Mouse (Mus musculus) limb, embryonic 12.5 days (tissue): ENCODE measurements around the gene Foxa1. TPM values are rescaled to one million over a fixed set of nuclear protein-coding genes. Genes with fewer than 3 reads are reported as not detected.
A peak's percentile ranks its signal among the peaks of the same experiment; 100 is the strongest.

Experiments
- ATAC-seq: fragments of 200-750 bp; cut with Nextera tagmentation; 2 replicates; pipeline ENCODE4 v1.8.0; 2017; ENCODE audit warnings: low read depth, moderate TSS enrichment; ENCODE audit not compliant: insufficient number of reproducible peaks, insufficient read depth, low FRiP score, low TSS enrichment
- H3K27ac ChIP-seq: fragments of 300-500 bp; sonication (generic); 2 replicates; pipeline ENCODE4 v1.5.1; 2016; ENCODE audit warnings: mild to moderate bottlenecking, moderate library complexity
- H3K27me3 ChIP-seq: fragments of 300-500 bp; sonication (generic); 2 replicates; pipeline ENCODE4 v1.6.1; 2016; ENCODE audit warnings: mild to moderate bottlenecking, moderate library complexity
- H3K36me3 ChIP-seq: fragments of 300-500 bp; sonication (generic); 2 replicates; pipeline ENCODE4 v1.6.1; 2016; ENCODE audit warnings: mild to moderate bottlenecking, moderate library complexity
- H3K4me1 ChIP-seq: fragments of 300-500 bp; sonication (generic); replicated peaks from 2 replicates; pipeline ENCODE4 v1.6.1; 2016
- H3K4me2 ChIP-seq: fragments of 300-500 bp; sonication (generic); 2 replicates; pipeline ENCODE4 v1.6.1; 2016; ENCODE audit warnings: mild to moderate bottlenecking, moderate library complexity
- H3K4me3 ChIP-seq: fragments of 300-500 bp; sonication (generic); replicated peaks from 2 replicates; pipeline ENCODE4 v1.5.1; 2016; ENCODE audit warnings: mild to moderate bottlenecking
- H3K9ac ChIP-seq: fragments of 300-500 bp; sonication (generic); replicated peaks from 2 replicates; pipeline ENCODE4 v1.6.1; 2016; ENCODE audit warnings: mild to moderate bottlenecking, moderate library complexity
- H3K9me3 ChIP-seq: fragments of 300-500 bp; sonication (generic); 2 replicates; pipeline ENCODE4 v1.6.1; 2016; ENCODE audit warnings: mild to moderate bottlenecking, moderate library complexity
- WGBS: fragments of 180-500 bp; shearing (Covaris S2); methylation state at CpG from one replicate; pipeline ENCODE4 v1.1.7; 2016; 5-methylcytosine and 5-hydroxymethylcytosine counted together
- polyA plus RNA-seq: library from polyadenylated mRNA; unstranded; fragments of >200 nt; fragmentation: Nextera tagmentation; extraction: Ambion mirVana; gene quantifications from 2 replicates; pipeline ENCODE4 v1.2.1, GENCODE M21; 2016

The Foxa1 gene
- polyA plus RNA-seq, 1 experiment from 2014 or later = not detected

DNA sequence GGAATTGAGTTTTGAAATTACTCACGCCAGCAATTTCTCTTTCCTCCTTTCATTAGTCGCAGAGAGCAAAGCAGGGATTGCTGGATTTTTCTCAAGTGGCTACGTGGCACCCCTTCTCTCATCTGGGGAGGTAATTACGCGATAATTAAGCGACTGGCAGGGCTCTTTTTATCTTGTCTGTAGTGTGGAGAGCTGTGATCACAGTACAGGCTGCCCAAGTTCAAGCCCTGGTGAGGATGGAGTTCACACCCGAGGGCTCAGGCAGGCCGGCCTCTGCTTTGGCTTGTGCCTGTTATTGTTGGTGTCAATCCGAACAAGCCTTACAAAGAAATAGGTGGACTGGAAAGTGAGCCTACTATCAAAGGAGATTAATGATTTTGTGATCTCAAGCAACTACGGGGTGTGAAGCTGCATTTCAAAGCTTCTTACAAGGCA is 7.1 kb downstream of the Foxa1 start:
- Histone ChIP-seq H3K4me3 (0 out of 2 replicates have a peak overlapping the region, but pooled peaks have one; percentile 42), H3K4me2 (peak overlapping the region; percentile 67)
- 1% methylated on average over 10 of the region's 10 CpGs for WGBS

GRCm38 (mm10) chr12:57538588-57539550 is 7.8 kb downstream of the Foxa1 start:
- Histone ChIP-seq H3K27ac (no peak overlapping the region), H3K4me2 (peak overlapping the region; percentile 67), H3K9ac (peak overlapping the region; percentile 37; the same call in 1 of the 2 replicates), H3K4me3 (peak overlapping the region; percentile 42), H3K9me3 (no peaks in the 10 kb centered on the region), H3K27me3 (peaks cover 85% of the 10 kb centered on the region), H3K36me3 (no peaks in the 10 kb centered on the region), H3K4me1 (peaks cover 30% of the 10 kb centered on the region)
- no peak for ATAC-seq
- WGBS = under 1% methylated on average over 63 of the region's 63 CpGs

More for the DNA sequence above, 7.1 kb downstream of the Foxa1 start:
- no peak for ATAC-seq
- Histone ChIP-seq H3K27me3 (peaks cover 84% of the 10 kb centered on the region), H3K36me3 (no peaks in the 10 kb centered on the region), H3K27ac (no peak overlapping the region), H3K4me1 (peaks cover 29% of the 10 kb centered on the region), H3K9ac (no peak overlapping the region), H3K9me3 (no peaks in the 10 kb centered on the region)

- Histone ChIP-seq H3K9ac (no peak overlapping the region), H3K27me3 (peaks cover 85% of the 10 kb centered on the region), H3K27ac (no peak overlapping the region), H3K4me2 (peak overlapping the region; percentile 67), H3K4me1 (peaks cover 29% of the 10 kb centered on the region), H3K4me3 (peak overlapping the region; percentile 42), H3K36me3 (no peaks in the 10 kb centered on the region), H3K9me3 (no peaks in the 10 kb centered on the region)
- under 1% methylated on average over 21 of the region's 21 CpGs for WGBS
- no peak for ATAC-seq
Observed at GRCm38 (mm10) chr12:57537791-57538587, 8.7 kb downstream of the Foxa1 start.

DNA sequence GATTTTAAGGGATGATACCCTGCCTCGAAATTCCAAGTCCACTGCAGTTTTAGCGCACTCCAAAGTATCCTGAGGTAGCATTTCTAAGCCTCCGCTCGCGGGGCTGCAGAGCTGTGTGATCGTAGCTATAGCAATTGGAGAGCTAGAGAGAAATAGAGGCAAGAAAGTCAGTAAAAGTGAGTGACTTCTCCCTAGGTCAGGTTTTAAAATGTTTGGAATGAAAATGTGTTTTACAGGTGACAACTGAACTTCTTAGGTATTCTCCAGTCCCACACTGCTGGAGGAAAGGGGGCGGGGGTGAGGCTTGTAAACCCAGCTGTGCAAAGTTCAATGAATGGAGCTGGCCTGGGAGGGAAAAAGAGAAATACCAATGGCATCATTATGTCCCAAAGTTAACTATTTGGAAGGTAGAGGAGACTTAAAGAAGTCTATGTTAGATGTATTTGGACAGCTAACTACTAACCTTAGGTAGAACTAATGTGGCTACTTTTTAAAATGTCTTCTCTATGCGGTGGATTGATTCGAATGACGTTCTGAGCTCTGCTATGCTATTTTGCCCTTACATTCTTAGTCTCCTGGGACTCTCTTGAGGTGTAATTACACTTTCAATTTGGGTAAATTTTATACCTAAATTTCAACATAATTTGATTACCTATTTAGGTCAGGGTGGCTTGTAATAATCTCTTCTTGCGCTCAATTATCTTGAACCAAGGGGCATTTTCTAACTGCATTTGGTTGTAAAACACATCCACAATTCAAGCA is 9.6 kb downstream of the Foxa1 start:
- Histone ChIP-seq H3K27me3 (peaks cover 85% of the 10 kb centered on the region), H3K27ac (no peak overlapping the region), H3K36me3 (no peaks in the 10 kb centered on the region), H3K4me1 (peaks cover 20% of the 10 kb centered on the region), H3K9ac (no peak overlapping the region), H3K9me3 (no peaks in the 10 kb centered on the region), H3K4me3 (no peak overlapping the region), H3K4me2 (no peak overlapping the region)
- ATAC-seq = no peak
- 2% methylated on average over 11 of the region's 11 CpGs for WGBS

DNA sequence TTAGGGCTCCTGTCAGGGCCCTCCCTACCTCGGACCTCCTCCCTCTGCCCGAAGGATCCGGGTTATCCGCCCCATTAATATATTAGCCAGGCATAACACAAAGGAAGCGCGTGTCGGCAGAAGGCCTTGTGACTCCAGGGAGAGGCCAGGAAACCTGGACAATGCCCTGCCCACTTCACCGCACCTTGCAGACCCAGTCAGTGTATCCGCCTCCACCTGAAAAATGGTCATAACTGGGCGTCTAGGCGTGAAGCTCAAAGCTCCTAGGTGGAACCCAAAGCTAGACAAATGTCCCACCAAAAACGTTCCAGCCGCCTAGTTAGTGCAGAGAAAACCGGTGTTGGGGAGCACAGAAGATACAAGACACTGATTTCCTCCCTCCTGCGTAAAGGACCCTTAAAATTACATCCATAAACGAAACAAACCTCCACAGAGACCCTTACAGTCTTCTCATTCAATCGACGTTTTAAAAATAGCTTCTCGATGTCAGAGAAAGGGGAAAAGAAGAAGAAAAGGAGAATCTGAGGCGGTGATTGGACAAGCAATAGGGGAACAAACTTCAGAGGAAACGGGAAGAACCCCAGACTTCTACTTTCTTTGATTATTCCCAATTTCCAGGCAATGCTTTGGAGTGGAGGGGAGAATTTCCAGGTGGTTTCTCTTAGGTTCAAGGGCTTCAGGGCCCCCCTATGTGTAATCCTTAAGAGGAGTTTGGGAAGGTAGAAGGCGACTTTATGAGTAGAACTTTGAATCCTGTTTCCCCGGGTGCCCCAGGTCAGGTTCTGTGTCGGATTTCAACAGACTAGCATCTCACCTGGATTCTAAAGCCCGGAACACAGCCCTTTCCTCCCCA is 10.4 kb downstream of the Foxa1 start:
- Histone ChIP-seq H3K27ac (no peak overlapping the region), H3K9ac (no peak overlapping the region), H3K9me3 (no peaks in the 10 kb centered on the region), H3K27me3 (peaks cover 87% of the 10 kb centered on the region), H3K36me3 (no peaks in the 10 kb centered on the region), H3K4me1 (peaks cover 19% of the 10 kb centered on the region), H3K4me2 (no peak overlapping the region), H3K4me3 (no peak overlapping the region)
- 1% methylated on average over 25 of the region's 25 CpGs for WGBS
- ATAC-seq = no peak

GRCm38 (mm10) chr12:57534879-57535611 is 11.7 kb downstream of the Foxa1 start:
- WGBS = under 1% methylated on average over 39 of the region's 39 CpGs
- peak overlapping the region; percentile 22 for H3K4me3 ChIP-seq
- peak; percentile 12; the same call in 1 of the 2 replicates for ATAC-seq
- no peaks in the 10 kb centered on the region for H3K36me3 ChIP-seq
- H3K4me1 ChIP-seq = peaks cover 24% of the 10 kb centered on the region
- H3K27ac ChIP-seq = no peak overlapping the region
- peaks cover 87% of the 10 kb centered on the region for H3K27me3 ChIP-seq
- H3K9ac ChIP-seq = no peak overlapping the region
- no peaks in the 10 kb centered on the region for H3K9me3 ChIP-seq
- peak overlapping the region; percentile 46 for H3K4me2 ChIP-seq

- H3K36me3 ChIP-seq = no peaks in the 10 kb centered on the region
- H3K9me3 ChIP-seq = no peaks in the 10 kb centered on the region
- peak overlapping the region; percentile 46 for H3K4me2 ChIP-seq
- ATAC-seq = no peak
- H3K4me1 ChIP-seq = peaks cover 22% of the 10 kb centered on the region
- 4% methylated on average over 5 of the region's 6 CpGs for WGBS
- H3K27ac ChIP-seq = no peak overlapping the region
- H3K27me3 ChIP-seq = peaks cover 83% of the 10 kb centered on the region
- H3K4me3 ChIP-seq = peak overlapping the region; percentile 22
- no peak overlapping the region for H3K9ac ChIP-seq
Observed at GRCm38 (mm10) chr12:57534517-57534878, 12.2 kb downstream of the Foxa1 start.

- ATAC-seq = no peak
- Histone ChIP-seq H3K9ac (no peak overlapping the region), H3K9me3 (no peaks in the 10 kb centered on the region), H3K4me2 (no peak overlapping the region), H3K4me3 (no peak overlapping the region), H3K27me3 (peaks cover 49% of the 10 kb centered on the region), H3K4me1 (peaks cover 10% of the 10 kb centered on the region), H3K27ac (no peak overlapping the region), H3K36me3 (no peaks in the 10 kb centered on the region)
- 10% methylated on average over 9 of the region's 9 CpGs for WGBS
Observed at GRCm38 (mm10) chr12:57530474-57530873, 16.2 kb downstream of the Foxa1 start.

GRCm38 (mm10) chr12:57528335-57528734 is 18.4 kb downstream of the Foxa1 start:
- Histone ChIP-seq H3K4me2 (no peak overlapping the region), H3K9ac (no peak overlapping the region), H3K4me1 (peaks cover 7% of the 10 kb centered on the region), H3K4me3 (no peak overlapping the region), H3K9me3 (no peaks in the 10 kb centered on the region), H3K27ac (no peak overlapping the region), H3K27me3 (peaks cover 27% of the 10 kb centered on the region), H3K36me3 (no peaks in the 10 kb centered on the region)
- 71% methylated on average over 4 of the region's 4 CpGs for WGBS
- ATAC-seq = no peak
